Mouse (Mus musculus) ovary, postnatal 36 days (tissue): ENCODE data around the gene Hspb11.

Source experiments
- DNase-seq: peaks from one replicate; pipeline ENCODE4 v3.0.0; 2022; ENCODE audit warnings: low spot score, mixed read lengths

Hspb11 gene

DNA sequence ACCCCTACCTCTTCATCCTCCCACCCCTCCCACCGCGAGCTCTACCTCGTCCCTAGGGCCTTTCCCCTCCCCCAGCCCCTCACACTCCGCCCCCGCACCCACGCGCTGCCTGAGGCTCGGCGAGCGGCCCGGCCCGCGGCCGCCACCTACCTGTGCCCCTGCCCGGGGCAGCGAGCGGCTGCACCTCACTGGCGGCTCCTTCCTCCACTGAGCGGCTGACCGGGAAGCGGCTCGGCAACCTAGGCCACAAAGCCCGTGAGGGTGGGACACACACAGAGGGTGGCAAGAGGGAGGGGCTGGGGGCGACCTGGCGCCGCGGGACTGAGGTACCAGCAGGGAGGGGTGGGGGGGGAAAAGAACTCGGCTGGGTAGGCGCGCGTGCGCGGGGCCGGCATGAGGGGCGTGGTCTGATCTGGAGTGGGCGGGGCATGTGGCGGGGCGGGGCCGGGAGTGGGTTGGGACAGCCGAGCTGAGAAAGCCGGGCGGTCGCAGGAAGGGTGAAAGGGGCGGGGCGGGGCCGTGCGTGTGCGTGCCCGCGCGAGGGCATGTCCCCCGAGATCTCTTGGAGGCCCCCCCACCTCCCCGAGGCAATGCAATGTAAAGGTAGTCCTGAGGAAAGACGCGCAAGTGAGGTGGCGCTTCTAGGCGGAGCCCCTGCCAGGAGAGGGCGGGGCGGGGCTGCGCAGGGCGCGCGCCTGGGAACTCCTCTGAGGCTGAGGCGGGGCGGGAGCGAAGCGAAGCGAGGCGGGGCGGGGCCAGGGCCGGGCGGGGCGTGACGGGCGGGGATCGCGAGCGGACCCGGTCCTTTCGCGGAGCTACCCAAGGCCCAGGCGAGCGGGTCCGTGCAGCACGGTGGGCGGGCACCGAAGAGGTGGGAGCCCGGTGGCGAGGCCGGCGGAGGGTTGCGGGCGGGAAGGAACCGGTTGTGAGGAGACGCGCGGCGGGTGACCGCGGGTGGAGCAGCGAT, at the start of gene Hspb11, which contains the start of gene Lrrc42:
Gene Hspb11, plus strand, starts transcription at position 469 of the 967 bp plus-strand sequence.
Gene Lrrc42, minus strand, starts transcription at position 408 of the 967 bp plus-strand sequence.
- peak; percentile 95 for DNase-seq

DNA sequence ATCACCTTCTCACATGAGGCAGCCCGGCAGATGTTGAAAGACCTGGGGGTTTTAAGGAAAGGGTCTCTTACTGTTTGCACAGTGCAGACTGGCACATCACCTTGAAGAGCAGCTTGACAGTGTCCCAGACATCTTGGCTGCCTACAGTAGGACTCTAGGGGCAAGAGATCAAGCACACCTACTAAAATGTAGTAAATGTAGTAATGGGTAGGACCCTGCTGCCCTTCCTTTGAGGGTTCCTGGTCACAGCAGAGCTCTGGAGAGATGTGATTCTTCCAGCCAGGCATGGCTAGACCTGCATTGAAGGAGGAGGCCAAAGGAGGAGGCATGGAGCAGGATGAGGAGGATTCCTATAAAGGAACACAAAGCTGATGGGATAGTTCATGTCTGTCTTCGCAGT, 46.4 kb upstream of the Hspb11 start:
- DNase-seq: no peak

DNA sequence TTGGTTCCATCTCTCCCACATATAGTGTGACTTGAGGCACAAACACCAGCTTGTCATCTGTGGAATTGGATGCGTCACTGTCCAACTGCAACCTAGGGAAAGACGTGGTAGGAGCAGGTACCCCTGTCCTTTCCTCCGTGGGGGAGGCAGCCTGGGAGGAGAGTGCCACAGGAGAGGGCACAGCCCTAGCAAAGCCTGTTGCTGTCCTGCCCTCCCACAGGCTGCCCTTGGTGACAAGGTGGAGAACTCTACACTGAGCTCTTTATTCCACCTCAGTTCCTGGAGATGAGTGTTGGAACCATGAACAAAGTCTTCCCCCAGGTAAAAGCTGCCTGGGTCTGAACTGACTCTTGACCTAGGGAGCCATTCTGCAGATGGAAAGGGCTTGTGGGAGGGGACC, 44.5 kb upstream of the Hspb11 start, which contains the start of gene Ldlrad1:
Gene Ldlrad1, plus strand, starts transcription at position 301 of the 400 bp plus-strand sequence.
- DNase-seq: no peak

DNA sequence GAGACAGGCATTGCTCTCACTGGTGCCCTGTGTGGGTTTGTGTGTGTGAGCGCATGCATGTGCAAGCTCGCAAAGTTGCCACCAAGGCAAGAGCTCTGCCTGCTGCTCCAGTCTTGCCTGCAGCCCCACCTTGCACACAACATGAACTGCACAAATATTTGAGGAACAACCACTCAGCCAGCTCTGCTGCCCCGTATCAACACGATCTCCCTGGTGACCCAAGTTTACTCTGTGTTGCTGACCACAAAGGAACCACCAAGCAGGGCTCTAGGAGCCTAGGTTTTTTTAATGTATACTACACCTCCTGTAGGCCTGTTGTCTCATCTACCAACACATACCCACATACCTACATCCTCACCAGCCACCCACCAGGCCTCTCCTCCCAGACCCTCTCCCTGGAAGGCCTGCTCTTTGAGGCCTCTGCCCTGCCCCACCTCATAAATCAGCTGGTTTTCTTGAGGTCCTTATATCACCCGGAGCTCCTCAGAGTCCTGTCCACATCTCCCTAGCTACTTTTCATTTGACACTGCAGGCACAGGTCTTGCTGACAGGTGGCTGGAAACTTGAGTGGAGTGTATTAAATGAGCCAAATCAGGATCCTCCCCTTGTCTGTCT, 42.8 kb upstream of the Hspb11 start:
- no peak for DNase-seq

DNA sequence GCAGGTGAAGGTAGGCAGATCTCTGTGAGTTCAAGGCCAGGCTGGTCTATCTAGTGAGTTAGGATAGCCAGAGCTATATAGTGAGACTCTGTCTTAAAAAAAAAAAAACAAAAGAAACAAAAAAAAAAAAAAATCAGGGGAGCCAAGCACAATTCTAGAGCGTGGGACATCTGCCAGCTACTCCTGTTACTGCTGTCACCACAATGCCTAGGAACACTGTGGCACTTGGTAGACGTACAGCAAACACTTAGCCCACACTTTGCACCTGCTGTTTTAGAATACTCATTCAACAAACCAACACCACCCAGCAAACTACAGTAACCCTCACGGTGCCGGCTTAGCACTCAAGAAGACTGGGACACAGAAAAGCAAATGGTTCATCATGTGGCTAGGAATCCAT, 41.9 kb upstream of the Hspb11 start:
- no peak for DNase-seq

DNA sequence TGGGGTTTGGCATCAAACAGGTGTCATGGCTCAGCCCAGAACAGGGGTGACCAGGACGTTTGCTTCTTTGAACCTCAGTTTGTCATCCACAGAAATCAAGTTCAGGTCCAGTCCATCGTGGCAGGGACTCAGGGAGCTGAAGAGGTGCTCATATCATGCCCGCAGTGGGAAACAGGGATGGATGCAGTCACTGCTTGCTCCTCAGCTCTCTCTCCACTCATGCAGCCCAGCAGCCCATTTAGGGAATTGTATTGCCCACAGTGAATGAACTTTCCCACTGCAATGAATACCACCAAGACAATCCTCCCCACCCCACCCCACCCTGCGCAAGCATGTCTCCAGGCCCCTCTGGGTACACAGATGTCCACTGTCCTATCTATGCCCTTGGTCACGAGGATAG, 41.5 kb upstream of the Hspb11 start:
- no peak for DNase-seq

DNA sequence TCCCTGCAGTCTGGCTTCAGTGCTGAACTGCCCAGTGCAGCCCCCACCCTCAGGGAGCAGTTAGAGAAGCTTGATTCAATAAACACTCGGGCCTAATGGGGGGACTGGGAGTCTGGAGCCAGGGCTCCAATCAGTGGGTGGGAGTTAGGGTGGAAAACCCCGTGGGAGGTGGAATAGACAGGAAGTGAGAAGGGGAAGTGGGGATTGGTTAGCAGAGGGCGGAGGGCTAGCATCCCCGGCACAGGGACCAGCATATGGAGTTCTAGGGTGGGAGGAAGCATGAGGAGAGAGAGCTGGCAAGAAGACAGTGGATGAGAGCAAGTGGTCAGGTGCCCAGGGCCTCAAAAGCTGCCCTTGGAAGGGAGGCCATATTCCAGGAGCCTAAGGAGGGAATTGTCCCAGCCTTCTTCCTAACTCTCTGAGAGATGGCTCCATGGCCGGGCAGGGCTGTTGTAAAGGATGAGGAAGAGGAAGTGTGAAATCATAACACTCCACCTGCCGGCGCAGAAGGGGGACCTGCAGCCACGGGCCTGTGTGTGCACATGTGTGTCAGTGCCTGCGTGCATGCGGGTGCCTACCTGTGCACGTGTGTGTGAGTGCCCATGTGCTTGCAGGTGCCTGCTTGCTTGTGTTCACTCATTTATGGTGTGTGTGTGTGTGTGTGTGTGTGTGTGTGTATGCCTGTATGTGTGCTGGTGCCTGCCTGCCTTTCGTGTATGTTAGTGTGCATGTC, 39.9 kb upstream of the Hspb11 start:
- no peak for DNase-seq

DNA sequence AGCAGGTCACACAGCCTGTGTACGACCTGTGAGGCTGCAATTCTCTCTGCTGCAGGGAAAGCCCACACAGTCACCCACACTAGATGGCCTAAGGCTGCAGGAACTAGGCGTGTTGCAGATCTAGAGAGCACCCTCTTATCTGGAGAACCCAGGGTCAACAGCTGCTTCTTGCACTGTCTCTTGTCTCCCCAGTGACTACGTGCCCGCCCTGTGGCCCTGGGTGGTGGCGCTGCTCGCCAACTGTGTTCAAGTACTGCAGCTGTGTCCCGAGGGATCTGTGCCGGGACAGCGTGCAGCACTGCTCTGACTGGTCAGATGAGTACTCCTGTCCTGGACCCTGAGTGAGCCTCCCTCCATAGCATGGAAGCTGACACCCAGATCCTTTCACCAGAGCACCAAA, 35.8 kb upstream of the Hspb11 start:
- DNase-seq: peak; percentile 72

DNA sequence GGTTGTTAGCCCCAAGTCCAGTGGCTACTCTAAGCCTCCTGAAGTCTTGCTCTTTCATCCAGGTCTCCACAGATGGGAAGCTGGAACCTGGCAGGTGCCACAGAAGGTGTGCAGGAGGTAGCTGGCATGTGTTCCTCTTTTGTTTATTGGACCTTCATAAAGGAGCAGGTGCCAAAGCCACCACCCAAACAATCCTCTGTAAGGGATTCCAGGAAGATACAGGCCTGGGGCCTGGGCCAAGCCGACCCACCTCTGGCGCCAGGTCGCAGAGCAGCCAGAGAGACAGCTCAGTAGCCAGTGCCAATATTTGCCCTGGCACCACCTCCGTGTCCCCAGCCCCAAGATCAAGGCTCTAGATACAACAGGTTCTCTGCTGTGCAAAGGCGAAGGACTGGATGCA, 31.9 kb upstream of the Hspb11 start:
- DNase-seq: peak; percentile 29

DNA sequence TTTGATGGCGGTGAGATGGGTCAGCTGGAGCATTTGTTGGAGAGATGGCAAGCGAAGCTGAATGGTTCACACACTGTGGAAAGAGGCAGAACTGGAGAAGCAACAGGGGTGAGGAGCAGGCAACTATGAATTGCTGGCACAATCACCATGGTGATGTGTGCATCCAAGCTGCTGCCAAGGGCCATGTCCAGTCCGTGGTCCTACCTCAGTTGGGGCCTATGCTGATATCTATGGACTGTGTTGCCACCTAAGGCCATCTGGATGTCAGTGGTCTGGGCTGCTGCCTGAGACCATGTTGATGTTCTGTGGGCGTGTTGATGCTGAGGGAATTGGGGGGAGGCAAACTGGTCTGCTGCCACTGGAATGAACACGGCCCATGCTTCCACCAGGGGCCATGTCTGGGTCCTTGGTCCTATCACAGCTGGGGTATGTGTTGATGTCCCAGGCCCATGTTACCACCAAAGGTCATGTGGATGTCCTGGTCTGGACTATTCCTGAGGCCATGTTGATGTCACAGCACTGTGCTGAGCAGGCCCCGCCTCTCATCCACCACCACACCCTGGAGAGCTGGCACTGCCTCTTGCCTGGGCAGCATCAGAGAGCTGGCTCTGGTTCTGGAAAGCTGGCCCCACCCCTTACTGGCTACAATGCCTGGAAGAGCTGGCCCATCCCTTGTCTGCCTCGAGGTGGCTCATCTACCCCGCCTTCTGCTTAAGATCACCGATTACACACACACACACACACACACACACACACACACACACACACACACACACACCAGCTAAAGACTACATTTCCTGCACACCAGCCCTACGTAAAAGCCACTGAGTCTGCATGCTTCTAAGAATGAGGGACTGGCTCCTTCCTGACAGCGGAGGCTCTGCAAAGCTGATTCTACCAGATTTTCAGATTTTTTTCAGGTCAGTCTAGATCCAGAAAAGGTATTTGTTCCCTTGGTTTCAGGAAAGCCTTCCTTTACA, 29.9 kb upstream of the Hspb11 start:
- DNase-seq: peak; percentile 29

DNA sequence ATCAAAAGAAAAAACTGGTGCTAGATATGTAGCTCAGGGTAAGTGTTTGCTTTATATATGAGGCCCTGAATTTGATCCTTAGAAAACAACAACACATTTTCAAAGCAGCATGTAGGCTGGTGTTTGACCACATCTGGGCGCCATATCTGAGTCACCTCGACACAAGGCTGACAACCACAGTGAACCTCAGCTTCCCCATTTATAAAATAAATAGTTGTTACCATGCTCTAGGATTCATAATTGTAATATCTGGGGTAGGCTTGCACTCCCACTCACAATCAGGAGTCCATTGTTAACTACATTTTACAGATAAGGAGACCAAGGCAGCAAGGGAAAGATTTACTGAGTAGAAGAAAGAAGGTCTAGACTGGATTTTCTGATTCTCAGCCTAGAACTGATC, 27.1 kb upstream of the Hspb11 start:
- no peak for DNase-seq

DNA sequence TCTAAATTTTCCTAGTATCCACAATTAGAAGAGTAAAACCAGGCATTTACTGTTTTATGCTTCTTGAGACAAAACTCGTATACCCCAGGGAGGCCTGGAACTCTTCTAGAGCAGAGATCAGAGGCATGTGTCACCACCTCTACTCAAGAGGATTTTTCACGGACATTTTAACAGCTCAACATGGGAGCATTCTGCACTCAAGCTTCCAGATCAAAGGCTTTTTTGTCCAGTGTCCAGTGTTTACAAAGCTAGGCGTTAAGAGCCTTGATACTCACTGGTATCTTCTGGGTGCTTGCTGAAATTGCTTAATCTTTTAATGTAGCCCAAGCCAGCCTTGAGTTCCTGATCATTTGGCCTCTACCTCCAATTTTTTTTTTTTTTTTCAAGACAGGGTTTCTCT, 21.2 kb upstream of the Hspb11 start:
- DNase-seq: no peak

DNA sequence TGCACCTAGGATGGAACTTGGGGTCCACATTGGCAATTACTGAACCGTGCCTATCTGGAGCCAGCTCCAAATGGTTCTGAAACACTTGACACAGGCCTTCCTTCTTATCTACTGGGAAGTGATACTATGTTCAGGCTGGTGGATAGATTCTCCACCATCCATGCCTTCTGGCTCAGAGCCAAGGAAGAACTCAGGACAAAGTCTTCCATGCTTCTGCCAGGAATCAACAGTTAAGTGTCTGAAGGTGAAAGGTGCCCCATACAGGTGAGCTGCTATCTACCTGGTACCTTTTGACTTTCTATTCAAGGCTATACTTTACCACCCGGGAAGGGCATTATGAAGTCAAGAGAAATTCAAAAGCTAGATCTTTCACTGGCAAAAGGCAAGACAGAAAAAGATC, 15.1 kb upstream of the Hspb11 start:
- DNase-seq: no peak

DNA sequence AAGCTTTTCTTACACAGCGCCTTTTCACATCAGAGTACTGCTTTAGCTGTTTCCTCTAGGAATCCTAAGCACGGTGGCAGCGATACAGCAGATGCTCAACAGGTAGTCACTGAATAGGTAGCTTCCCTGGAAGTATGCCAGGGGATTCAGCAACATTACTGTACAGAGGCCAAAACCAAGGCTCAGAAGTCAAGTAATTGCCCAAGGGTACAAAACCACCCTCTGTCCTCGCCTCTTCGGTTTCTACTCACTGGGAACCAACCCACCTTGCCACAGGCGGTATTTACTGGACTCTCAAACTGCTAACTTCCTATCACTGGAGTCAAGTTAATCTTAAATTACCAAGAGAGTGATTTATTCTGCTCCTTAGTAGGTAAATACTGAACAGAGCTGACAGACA, 13.2 kb upstream of the Hspb11 start:
- no peak for DNase-seq

DNA sequence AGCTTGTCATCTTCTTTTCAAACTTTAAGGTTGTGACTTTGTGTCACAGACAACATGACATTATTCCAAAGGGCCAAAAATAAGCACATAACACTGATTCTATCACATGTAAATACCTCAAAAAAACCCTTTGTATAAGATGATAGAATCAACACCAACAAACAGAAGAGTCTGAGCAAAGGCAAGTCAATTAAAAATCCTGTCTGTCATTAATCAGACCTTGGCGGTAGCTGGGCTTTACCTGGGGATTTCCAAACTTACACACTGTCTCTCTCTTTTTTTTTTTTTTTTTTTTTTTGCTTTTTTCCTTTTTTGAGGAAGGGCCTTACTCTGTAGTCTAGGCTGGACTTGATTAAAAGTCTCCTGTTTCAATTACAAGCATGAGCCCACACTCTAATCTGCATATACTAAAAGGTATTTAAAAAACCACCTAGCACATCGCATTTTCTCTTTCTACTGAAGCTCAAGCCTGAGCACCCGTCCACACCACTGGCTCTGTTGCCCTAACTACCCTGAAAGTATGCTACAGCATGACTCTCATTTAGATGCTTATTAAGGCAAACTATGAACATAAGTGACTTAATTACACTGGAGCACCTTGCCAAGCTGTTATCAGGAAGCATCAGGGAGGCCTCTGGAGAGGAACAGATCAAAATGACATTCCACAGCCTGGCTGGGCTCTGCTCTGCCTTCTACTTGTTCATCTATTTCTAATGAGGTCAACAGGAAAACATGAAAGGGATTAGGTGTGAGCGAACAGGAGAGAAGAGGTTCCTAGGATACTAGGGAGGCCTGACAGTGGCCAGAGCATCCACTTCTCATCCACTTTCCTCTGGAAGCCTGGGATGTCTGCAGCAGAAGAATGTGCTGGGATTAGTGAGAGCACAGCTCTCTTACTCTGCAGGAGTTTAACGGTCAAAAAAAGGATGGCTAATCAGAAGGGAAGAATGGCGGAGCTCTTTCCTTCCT, 9.7 kb upstream of the Hspb11 start:
- DNase-seq: no peak

DNA sequence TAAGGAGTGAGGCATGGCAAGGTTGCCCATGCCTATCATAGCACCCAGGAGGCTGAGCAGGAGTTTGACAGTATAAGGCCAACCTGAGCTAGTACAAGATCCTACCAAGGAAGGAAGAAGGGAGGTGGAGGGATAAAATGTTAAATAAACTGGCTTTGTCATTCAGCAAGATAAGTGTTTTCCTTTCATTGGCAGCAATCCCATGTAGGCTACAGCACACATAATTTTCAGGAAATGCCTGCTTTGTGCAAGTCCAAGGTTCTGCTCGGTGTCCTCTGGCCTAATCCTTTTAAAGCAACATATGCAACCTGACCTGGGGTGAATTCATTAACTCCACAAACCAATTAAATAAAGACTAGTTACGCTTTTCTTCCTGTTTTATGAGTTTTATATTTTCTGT, 8.0 kb upstream of the Hspb11 start:
- no peak for DNase-seq

DNA sequence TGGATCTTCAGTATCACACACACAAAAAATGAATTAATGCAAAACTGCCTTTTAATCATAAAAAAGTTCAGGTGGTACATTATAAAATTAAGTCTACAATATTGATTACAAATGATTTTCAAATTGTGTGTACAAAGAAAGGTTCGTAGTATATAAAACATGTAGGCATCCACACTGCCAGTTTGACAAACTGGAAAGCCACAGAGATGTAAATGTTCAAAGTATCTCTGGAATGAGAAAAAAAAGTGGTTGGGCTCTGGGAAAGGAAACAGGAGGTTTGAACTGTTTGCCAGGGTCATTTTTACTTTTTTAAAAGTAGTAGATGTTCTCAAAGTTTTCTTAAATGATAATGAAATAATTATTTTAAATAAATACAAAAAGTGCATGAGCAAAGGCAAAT, 7.4 kb upstream of the Hspb11 start:
- no peak for DNase-seq

DNA sequence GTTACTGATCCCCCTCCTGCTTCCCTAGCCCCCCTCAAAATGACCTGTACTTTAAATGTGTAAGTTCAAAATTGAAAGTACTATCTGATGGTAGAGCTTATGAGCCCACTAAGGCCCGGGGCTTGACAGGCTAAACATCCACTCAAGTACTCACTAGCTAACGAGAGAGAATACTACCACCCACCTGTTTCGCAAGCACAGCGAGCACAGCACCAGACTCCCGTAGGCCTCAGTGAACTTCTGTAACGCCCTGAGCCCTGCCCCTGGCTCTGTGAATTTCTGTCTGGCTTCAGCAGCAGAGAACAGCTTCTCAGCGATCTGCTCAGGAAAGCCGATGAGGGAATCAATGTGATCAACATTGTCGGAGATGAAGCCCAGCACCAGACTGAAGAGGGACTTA, 6.3 kb upstream of the Hspb11 start:
- no peak for DNase-seq

DNA sequence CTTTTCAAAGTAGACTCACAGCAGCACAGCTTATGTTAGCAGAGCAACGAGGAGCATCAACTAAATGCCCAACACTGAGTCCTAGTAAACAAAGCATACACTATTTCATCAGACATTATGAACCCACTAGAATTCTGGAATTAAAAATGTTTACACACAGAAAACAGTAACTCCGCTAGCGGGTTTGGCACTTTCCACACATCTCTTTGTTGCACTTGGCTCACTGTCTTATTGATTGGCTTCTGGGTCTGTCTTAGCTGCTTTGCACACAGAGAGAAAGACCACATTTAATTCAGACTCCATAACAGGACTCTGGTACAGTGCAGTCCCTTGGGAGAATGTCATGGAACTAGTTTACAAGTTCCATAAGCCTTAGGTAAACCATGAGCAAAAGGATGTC, 5.3 kb upstream of the Hspb11 start:
- DNase-seq: no peak

DNA sequence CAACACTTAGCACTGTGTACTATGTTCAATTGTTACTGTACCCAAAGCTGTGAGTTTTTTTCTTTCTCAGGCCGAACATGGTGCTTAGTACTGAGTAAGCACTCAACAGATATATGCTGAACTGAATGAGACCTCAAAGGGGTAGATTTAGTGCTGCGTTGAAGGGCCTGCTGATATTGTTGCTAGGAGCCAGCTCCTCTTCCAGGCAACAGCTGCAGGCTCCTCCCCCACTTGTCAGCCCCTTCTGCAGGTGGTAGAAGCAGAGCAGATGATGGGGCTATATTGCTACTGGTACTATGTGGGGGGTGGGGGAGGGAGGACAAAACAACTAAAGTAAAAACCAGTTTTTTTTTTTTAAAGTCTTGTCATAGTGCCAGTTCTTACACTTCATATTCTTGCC, 3.9 kb upstream of the Hspb11 start:
- DNase-seq: no peak
